Mouse (Mus musculus): ENCODE measurements around the gene Arf3.

The Arf3 gene

DNA sequence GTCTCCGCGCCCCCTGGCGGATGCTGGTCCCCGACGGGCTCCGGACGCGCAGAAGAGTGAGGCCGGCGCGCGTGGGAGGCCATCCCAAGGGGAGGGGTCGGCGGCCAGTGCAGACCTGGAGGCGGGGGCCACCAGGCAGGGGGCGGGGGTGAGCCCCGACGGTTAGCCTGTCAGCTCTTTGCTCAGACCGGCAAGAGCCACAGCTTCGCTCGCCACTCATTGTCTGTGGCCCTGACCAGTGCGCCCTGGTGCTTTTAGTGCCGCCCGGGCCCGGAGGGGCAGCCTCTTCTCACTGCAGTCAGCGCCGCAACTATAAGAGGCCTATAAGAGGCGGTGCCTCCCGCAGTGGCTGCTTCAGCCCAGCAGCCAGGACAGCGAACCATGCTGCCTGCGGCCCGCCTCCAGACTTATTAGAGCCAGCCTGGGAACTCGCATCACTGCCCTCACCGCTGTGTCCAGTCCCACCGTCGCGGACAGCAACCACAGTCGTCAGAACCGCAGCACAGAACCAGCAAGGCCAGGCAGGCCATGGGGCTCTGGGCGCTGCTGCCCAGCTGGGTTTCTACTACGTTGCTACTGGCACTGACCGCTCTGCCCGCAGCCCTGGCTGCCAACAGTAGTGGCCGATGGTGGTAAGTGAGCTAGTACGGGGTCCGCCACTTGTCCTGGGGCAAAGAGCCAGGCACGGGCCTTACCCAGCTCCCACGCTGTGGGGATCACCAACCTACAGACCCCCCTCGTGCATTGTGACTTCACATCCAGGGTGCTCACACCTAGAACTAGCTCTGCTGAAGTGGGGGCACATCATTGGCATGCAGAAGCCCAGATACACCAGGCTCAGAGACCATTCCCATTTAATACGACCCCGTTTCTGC lies 26.9 kb upstream of the Arf3 start, which contains the start of gene Wnt1:
Gene Wnt1 (plus strand): TSS at position 197 of the 875 bp plus-strand sequence.
- peak; percentile 76 for DNase-seq

DNA sequence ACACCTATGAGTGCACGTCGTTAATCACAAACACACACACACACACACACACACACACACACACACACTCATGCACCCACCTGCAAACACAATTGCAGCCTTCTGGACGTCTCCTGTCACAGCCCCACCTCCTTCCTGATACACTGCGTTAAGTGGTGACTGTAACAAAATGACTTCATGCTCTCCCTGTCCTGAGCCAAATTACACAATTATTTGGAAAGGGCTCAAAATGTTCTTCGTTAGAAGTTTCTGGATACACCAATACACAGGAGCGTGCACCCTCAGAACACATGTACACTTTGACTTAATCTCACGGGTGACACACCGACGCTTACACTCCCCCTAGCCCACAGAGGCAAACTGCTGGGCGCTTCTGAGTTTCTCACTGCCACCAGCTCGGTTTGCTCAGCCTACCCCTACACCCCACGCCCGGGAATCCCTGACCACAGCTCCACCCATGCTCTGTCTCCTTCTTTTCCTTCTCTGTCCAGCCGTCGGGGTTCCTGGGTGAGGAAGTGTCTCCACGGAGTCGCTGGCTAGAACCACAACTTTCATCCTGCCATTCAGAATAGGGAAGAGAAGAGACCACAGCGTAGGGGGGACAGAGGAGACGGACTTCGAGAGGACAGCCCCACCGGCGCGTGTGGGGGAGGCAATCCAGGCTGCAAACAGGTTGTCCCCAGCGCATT lies 26.1 kb upstream of the Arf3 start:
- no peak for DNase-seq

DNA sequence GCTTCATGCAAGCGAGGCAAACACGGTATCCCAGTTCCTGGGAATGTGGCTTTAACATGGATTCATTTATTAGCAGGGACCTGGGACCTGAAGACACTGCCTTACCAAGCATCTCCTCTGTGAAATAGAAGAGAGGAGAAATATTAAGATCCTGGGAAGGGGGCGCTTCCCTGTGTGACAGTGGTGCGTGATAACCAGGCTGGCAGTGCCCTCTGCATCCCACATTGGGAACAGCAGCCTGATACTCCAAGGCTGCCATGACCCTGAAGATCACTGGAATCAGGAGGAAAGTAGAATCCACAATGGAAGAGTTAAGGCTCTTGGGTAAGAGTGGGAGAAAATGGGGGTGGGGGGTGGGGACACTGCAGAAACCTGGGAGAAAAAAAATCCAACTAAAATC lies 24.9 kb upstream of the Arf3 start:
- peak; percentile 55 for DNase-seq

DNA sequence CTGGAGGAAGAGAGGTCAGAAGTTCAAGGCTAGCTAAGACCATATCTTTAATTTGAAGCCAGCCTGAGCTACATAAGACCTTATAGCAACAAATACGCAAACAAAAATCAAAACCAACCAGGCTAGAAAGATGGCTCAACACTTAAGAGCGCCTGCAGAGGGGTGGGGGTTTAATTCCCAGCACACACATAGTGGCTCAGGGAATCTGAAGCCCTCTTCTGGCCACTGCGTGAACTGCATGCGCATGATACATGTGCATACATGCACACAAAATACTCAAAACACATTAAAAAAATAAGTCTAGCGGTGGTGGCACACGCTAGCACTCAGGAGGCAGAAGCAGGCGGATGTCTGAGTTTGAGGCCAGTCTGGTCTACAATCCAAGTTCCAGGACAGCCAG lies 22.7 kb upstream of the Arf3 start:
- DNase-seq = peak; percentile 59

DNA sequence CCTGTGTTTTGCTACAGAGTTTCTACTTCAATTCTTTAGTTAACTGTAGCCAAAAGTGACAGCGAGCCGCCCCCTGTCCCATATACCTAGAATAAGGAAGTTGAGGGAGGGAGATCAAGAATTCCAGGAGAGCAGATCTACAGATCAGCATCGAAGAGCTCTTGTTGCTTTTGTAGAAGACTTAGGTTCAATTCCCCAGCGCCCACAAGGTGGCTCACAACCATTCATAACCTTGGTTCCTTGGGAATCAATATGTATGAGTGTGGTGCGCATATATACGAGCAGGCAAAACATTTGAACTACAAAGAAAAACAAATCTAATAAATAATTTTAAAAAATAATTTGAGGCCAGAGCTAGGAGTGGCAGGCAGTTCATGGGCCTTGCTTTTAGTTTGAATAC lies 18.2 kb upstream of the Arf3 start:
- DNase-seq = no peak

DNA sequence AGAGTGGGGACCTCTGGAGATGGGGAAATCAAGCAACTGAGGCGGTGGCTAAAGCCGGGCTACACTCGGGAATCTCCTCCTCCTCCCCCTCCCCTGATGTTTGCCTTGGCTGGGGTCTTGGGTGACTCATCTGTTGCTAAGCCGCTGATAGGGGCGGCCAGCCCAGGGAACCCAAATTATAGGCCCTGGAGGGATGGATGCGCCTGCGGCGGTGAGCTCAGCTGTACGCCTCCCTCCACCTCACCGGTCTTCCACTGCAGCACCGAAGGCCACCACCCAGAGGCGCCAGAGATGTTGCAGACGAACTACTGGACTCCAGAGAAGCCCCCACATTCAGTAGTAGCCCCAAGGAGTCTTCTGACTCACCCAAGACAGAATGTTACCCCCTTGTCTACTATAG lies 17.6 kb upstream of the Arf3 start:
- DNase-seq = peak; percentile 50

DNA sequence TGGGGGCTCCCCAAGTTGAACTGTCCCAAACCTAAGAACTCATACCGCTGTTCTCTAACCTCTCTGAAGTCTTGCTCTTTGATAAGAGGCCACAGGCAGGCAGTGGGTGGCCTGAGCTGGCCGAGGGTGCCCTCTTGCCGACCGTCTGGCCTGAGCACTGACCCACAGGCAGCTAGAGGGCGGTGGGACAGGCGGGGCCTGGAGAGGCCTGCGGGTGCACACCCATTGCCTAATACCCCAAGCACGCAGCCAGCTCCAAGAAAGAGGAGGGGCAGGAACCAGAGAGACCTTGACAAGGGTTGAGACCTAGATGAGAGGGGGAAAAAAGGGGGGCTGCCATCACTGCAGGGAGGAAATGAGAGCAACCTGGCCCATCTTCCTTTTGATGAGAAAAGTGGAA lies 17.1 kb upstream of the Arf3 start:
- DNase-seq = no peak

DNA sequence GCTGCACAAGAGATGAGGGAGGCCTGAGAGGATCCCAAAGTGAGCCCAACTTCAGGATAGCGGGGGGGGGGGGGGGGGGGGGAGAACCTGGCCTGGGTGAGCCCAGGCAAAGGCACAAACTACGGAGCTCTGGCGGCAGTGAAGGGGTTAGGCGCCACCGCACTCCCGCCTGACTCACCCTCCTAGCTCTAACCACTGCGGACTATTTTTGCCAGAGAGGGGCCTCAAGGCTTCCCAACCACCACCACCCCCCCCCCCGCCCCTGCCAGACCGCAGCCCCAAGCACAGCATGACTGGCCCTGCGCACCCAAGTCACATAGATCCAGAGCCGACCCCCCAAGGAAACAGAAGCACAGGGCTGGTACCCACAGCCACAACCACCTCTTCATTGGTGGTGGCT lies 15.8 kb upstream of the Arf3 start:
- no peak for DNase-seq

DNA sequence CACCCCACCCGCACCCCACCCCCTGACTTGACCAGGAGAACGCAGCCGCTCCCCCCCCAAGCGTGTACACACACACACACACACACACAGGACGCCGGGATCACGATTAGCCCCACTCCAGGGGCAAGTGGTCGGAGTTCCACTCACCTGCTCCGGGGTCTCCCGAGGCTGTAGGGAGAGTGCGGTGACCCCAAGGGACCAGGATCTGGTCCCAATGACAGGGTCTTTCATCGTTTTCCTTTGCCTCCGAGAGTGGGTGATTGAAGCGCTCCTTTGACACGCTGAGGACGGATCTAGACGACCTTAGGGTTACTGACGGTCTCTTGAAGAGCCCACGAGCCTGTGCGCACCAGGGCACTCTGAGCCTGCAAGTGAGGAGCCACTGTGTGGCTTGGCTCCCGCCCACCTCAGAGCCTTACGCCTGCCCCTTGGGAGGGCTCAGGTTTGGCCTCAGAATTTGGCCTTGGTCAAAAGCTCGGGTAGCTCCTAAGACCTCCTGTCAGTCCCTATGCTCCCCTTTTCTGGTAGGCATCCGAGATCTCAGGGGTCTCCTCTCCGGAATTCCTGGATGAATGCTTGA lies 15.3 kb upstream of the Arf3 start:
- DNase-seq = no peak

DNA sequence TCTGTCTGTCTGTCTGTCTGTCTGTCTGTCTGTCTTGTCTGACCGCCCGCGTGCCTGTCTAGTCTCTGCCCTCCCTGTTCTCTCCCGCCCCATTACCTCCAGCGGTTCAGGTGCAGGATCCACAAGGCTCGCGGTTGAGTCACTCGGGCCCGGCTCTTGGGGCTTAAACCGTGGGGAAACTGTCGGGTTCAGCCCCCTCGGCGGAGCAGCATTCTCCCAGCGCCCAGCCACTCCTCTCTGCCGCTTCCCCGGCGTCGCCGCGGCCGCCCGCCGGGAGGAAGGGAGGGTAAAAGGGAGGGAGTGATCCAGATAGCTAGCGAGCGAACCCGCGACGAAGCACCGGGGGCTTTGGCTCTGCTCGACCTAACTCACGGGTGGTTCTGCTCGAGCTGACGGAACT lies 14.7 kb upstream of the Arf3 start, which contains the start of gene Wnt10b:
Gene Wnt10b (minus strand): TSS at position 389 of the 400 bp plus-strand sequence.
- no peak for DNase-seq

DNA sequence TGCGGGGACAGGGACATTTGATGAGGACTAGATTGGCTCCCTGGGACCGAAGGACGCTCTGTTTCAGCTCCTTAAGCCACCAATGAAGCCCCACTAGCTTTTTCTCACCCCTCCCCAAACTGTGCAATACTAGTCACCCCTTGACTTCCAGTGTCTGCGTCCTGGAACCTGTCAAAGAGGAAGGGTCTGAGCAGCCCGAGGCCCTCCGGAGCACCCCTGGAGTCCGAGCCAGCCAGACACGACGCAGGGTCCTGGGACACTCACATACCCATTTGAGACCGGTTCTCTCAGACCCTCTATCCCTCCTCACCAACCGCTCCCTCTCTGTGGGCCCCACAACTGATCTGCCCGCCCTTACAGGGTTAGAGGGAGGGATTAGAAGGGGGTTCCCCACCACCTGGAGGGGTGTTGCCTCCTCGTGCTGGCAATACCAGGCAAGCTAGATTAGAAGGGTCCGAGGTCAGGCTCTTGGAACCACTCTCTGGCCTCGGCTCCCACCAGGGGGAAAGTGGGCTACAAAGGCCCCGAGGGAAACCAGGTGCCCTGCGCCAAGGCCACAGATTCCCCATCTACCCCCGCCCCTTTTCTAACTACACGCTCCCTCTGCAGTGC lies 14.1 kb upstream of the Arf3 start:
- DNase-seq = no peak

DNA sequence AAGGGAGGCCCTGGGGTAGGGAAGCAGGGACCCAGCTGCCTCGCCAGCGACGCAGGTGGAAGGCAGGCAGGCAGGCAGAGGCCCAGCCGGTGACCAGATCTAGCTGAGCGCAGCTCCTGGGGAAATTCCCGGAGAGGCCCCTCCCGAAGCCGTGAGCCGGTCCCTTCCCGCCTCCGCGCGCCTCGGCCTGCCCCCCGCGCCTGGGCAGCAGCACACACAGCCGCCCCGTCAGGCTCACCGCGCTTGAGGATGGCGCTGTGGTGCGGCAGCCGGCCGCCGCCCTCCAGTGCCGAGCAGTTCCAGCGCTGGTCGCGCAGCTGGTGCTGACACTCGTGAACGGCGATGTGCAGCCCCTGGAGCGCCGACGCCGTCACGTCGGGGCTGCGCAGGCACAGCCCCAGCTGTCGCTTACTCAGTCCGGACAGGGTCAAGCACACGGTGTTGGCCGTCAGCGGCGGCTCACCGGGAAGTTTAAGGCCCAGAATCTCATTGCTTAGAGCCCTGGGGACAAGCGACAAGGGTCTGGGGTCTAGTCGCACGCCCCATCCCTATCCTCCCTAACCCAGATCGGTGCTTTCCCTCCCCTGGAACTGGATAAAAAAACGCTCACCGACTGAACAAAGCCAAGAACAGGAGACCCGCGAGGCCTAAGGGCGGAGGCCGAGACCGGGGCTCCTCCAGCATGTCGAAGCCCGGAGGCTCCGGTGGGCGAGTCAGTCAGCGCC lies 13.4 kb upstream of the Arf3 start:
- peak; percentile 74 for DNase-seq

DNA sequence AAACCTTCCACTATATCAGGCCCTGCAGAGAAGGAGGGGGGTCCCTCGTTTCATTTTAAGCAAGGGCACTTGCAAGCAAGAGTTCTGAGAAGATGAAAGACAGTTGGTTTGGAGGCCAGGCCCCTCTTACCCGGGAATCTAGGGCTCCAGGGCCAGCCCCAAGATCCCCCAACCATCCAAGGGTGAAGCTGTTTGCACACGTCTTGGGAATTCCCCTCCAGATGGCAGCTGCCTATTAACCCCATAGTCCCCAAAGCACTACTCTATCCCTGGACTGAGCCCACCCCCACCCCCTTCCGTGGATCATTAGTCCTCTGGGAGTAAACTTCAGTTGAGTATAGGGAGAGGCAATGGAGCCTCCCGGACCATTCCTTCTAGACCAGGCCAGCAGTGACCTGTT lies 12.5 kb upstream of the Arf3 start:
- no peak for DNase-seq

DNA sequence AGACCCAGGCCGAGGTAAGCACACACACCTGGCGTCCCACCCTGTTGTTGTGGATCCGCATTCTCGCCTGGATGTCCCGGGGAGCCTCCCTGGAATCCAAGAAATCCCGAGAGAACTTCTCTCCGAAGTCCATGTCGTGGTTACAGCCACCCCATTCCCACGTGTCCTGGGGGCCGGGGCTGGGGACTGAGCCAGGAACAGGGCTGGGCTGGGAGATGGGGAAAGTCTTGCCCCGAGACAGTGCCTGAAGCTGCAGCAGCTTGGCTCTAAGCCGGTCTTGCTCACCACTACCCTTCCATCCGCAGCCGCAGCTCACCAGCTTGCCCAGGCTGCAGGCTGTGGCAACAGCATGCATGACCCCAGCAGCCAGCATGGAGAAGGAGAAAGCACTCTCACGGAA lies 11.1 kb upstream of the Arf3 start:
- DNase-seq = no peak

DNA sequence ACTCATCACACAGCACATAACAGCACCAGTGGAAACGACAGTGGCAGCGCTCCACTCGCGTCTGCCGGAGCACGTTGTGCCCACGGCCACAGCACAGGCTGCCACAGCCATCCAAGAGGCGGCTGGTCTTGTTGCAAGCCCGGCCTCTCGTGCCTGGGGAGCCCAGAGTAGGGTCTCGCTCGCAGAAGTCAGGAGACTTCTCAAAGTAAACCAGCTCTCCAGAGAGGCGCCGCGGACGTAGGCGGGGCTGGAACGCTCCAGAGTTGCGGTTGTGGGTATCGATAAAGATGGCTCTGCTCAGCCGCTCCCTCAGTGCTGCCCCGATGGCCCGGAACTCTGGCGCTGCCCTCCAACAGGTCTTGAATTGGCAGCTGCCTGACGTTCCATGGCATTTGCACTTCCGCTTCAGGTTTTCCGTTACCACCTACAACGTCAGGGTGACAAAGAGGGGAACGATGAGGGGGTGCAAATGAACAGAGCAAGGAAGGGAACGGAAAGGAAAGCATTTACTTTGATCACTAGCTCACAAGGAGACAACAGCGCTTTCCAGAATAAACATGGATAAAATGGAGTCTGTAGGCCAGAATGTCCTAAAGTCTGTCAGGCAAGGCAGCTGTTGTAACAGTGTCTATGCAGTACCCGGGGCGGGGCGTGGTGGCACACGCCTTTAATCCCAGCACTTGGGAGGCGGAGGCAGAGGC lies 9.6 kb upstream of the Arf3 start:
- DNase-seq = peak; percentile 64

DNA sequence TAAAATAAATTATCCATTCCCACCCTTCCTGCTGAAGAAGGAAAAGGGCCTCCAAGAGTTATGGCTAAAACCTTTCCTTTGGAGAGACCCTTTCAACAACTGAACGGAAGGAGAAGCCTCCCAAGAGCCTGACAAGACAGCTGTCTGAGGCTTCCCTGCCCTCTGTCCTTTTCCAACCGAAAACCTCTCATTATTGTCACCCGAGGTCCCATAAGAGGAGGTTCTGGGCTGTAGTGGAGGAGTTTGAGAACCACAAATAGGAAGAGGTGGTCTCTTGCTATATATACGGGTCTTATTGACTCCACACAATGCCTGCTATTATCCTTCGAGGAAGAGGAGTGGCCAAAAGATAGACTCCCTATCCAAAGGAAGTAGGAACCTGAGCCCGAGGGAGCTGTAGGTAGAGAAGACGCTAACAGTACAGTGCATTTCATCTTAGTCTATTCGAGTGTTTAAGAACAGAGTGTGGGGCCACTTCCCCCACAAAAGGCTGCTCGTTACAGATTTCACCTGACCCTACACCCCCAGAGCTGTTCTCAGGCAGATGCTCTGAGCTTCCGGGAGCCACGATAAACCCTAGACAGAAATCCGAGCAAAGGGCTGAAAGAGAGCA lies 8.9 kb upstream of the Arf3 start:
- DNase-seq = no peak

DNA sequence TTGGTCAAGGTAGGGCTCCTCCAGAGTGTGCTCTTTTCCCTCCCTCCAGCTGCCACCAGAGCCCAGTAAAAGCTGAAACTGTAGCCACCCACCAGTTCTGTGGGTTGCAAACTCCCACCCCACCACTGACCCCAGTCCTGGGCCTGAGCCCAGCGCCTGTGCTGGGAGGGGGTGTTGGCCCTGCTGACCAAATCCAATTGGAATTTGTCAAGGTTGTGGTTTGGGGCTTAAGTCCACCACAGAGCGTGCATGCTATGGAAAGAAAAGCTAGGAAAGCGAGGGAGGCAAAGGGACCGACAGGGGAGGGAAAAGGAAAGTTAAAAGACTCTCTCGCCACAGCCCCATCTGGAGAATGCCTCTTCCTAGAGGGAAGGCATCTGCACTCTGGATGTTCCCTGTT lies 5.2 kb upstream of the Arf3 start:
- no peak for DNase-seq

DNA sequence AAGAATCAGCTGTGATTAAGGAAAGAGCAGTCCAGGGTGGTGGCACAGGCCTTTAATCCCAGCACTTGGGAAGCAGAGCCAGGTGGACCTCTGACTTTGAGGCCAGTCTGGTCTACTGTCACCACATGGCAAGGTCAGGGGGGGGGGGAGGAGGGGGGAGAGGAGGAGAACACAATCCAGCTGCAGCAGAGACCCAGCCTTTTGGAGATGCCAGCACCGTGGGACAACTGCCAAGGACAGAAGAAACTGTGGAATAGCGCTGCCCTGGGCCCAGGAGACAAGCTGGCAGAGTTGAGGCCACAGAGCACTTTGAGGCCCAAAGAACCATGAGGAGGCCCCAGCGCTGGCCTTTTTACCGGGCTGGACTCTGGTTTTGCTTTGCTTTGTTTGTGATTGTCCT lies 2.9 kb upstream of the Arf3 start:
- no peak for DNase-seq

DNA sequence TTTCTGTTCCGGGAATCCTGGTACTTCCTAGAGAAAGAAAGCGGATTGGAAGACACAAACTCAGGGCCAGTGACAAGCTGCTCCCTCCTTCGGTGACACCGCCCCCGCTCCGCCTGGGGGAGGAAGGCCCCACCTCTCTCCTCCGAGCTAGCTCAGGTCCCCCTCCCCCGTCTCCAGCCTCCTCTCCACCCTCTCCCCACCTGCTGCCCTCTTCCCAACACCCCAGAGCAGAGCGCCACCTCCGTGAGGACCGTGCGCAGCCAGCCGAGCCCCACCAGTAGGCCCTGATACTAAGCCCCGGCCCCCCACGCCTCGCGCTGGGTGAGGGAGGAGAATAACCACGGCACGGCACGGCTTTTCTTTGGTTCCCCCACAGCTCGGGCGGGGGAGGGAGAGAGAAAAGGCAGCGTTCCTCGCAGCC lies 803 bp downstream of the Arf3 start:
- peak; percentile 87 for DNase-seq

DNA sequence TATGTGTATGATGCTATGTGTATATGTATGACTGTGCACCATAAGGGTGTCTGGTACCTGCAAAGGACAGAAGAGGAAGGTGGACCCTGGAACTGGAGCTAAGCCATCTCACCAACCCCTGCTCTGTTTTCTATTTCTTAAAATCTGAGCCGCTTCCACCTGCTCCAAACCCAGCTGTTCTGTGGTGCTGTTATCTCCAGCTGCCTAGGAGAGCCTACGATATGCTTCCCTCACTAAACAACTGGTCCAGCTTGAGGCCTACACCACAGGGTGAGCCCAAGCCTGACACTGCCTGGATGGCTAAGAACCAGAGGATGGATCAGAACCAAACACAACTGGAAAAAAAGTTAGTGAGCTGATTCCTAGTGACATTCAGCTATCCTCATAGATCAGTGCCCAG lies 8.9 kb downstream of the Arf3 start:
- no peak for DNase-seq

DNA sequence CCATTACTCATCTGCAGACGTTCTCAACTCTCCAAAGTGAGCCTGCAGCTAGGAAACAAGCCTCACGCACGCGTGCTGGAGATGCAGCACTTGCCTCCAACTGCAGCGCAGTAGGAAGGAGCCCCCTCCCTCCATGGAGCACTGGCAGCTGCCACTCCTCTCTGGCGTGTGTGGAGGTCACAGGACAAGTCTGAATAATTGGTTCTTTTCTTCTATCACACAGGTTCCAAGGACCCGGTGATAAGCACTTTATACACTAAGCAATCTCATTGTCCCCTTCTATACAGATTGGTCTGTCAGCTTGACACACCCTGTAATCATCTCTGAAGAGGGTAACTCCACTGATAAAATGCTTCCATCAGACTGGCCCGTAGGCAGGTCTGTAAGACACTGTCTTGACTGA lies 10.0 kb downstream of the Arf3 start:
- DNase-seq = no peak

DNA sequence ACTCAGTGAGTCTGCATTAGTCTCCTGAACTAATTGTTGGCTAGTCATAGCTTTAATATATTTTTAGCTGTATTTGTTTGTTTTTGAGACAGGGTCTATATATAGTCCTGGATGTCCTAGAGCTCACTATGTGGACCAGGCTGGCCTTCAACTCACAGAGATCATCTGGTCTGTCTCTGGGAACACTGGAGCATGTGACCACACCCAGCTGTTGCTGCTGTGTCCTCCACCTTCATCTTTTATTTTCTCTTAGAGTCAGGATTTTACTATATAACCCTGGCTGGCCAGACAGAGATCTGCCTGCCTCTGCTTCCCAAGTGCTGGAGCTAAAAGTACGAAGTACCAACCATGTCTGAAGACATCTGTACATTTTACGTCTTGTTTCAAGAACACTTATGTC lies 13.9 kb downstream of the Arf3 start:
- no peak for DNase-seq

All from embryo, embryonic 11 days (tissue).